Mouse (Mus musculus): ENCODE results near the gene Asb1.

Gene Asb1

GRCm38 (mm10) chr1:91540271-91540826 is at the start of gene Asb1:
TSS of gene Asb1 (plus strand) at chr1:91540544.
- peak; percentile 97 to 98 for DNase-seq (ENCODE audit: low spot score in 2 of 2)

DNA sequence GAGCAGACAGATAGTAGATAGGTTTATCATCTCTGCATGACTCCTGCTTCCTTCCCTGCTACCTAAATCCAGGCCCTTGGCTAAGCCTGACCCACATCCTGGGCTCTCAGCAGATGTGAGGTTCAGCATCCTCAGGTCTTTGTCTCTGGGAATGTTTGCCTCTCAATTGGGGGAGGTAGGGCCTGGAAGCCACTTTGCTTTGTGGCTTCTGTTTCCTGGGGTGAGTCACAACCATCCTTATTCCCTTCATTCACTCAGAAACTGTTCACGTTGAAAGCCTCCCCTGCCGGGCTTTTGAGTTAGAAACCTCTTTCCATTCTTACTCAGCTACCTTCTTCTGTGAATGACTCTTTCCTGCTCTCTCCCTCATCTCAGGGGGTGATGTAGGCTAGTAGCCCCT is 47.6 kb upstream of the Asb1 start:
- no peak for DNase-seq (ENCODE audit: low spot score in 2 of 2)

DNA sequence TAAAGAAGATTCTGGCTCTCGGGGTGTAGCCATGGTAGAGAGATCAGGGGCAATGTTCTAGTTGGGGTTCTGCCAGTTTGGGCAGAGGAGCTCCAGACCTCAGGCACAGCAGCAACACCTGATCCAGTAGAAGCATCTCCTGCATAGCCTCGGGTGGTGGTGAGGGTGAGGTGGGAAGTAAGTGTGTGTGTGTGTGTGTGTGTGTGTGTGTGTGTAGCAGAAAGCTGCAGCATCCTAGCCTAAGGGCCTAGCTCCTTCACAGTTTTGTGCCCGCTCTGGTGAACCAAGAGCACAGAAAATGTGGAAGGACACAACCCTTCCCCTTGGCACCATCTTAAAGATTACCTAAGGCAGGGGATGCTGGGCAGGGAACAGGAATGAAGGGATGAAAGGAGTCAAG is 46.4 kb upstream of the Asb1 start:
- DNase-seq (ENCODE audit: low spot score in 2 of 2): no peak

GRCm38 (mm10) chr1:91494457-91495140 is 45.7 kb upstream of the Asb1 start, which contains the start of gene Traf3ip1:
TSS of gene Traf3ip1 (plus strand) at chr1:91494647.
- peak; percentile 91 to 92 for DNase-seq (ENCODE audit: low spot score in 2 of 2)

- no peak for DNase-seq (ENCODE audit: low spot score in 2 of 2)
Observed at GRCm38 (mm10) chr1:91495321-91495720, 45.0 kb upstream of the Asb1 start.

GRCm38 (mm10) chr1:91498579-91498978 is 41.8 kb upstream of the Asb1 start:
- DNase-seq (ENCODE audit: low spot score in 2 of 2): no peak

- no peak for DNase-seq (ENCODE audit: low spot score in 2 of 2)
Observed at GRCm38 (mm10) chr1:91504615-91505014, 35.7 kb upstream of the Asb1 start.

- no peak for DNase-seq (ENCODE audit: low spot score in 2 of 2)
Observed at GRCm38 (mm10) chr1:91514916-91515315, 25.4 kb upstream of the Asb1 start.

DNA sequence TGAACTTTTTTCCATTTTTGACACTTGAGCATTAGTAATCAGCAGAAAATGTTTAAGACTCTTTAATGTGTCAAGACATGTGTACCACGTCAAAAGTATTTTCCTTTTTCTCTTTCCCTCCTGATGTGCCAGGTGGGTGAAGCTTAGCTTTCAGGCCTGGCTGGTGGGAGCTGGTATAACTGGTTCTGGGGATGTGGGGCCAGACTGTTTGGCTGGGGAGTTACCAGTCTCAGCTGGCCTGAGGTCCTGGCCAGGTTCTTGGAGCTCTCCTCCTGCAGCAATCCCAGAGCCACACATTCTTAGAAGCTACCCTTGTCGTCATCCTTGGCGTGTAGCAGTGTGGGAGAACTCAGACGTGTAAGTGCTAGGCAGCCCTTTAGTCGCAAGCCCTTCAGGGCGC is 24.7 kb upstream of the Asb1 start:
- no peak for DNase-seq (ENCODE audit: low spot score in 2 of 2)

- peak; percentile 40 to 53 for DNase-seq (ENCODE audit: low spot score in 2 of 2)
Observed at GRCm38 (mm10) chr1:91523759-91524158, 16.6 kb upstream of the Asb1 start.

GRCm38 (mm10) chr1:91525838-91526237 is 14.5 kb upstream of the Asb1 start:
- DNase-seq (ENCODE audit: low spot score in 2 of 2): no peak

DNA sequence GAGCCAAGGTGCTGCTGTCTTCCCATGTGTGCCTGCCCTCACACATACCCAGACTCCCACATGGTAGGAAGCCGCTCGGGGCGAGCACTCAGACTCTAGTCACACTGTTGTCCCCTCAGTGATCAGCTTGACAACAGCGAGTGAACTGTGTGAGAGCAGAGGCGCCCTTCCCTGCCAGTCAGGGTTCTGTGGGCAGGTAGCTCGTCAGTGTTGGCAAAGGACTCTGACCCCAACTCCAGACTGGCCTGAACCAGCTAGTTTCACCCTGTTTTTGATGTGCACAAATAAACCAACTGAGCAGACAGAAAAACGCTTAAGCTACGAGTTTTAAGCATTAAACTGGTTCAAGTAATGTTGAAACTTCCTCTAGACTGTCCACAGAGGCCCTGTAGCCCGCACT is 10.2 kb upstream of the Asb1 start:
- no peak for DNase-seq (ENCODE audit: low spot score in 2 of 2)

- DNase-seq (ENCODE audit: low spot score in 2 of 2): no peak
Observed at GRCm38 (mm10) chr1:91532243-91532642, 8.1 kb upstream of the Asb1 start.

GRCm38 (mm10) chr1:91532892-91533291 is 7.5 kb upstream of the Asb1 start:
- peak in 1 of 2 experiments; percentile 16 for DNase-seq (ENCODE audit: low spot score in 2 of 2)

GRCm38 (mm10) chr1:91533483-91533882 is 6.9 kb upstream of the Asb1 start:
- DNase-seq (ENCODE audit: low spot score in 2 of 2): peak; percentile 65 to 81

GRCm38 (mm10) chr1:91533961-91534723 is 6.2 kb upstream of the Asb1 start:
- peak in 1 of 2 experiments; percentile 36 for DNase-seq (ENCODE audit: low spot score in 2 of 2)

DNA sequence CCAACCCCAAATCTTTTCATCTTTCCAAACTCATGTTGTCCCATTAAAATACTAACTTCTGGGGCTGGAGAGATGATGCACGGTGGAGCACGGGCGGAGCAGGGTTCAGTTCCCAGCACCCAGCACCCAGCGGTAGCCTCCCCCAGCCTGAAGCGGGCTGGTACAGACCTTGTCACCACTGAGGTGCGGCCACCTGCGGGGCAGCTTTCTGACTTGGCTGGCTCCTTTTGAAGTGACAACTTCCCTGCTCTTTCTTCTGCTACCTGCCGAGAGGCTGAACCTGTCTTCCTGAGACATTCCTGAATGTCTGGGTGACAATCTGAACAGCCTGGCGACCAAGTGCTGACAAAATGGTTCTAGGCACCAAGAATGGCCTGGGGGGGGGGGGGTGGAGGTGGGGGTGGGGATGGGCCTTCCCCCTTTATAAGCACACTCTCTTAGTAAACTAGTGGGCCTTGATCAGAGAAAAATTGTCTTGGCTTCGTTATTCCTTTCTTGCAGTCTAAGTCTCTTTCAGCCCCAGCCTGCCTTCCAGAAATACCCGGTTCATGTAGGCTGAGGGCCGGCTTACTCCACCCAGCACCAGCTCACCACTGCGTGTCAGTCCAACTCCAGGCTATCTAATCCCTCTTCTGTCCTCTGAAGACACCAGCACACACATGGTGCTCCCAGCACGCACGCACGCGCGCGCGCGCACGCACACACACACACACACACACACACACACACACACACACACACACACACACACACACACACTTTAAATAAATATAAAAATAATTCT is 2.4 kb upstream of the Asb1 start:
- peak in 1 of 2 experiments; percentile 11 for DNase-seq (ENCODE audit: low spot score in 2 of 2)

- no peak for DNase-seq (ENCODE audit: low spot score in 2 of 2)
Observed at GRCm38 (mm10) chr1:91538570-91538929, 1.8 kb upstream of the Asb1 start.

DNA sequence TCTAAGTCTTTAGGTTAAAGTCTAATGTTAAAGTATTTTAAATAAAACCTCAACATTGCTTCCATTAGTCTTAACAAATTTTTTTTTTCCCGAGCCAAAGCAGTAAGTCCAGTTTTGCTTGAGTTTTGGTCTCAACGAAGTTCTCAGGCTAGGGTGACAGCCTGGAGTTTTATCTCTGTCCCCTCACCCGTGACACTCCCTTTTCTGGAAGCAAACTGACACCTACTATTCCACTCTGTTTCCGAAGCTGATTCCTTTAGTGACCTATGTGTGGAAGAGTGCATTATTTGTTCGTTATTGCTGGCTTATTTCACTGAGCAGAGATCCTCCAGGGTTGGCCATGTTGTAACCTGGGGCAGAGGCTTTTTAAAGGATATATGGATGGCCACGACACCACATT is 1.1 kb upstream of the Asb1 start:
- DNase-seq (ENCODE audit: low spot score in 2 of 2): peak in 1 of 2 experiments; percentile 31

DNA sequence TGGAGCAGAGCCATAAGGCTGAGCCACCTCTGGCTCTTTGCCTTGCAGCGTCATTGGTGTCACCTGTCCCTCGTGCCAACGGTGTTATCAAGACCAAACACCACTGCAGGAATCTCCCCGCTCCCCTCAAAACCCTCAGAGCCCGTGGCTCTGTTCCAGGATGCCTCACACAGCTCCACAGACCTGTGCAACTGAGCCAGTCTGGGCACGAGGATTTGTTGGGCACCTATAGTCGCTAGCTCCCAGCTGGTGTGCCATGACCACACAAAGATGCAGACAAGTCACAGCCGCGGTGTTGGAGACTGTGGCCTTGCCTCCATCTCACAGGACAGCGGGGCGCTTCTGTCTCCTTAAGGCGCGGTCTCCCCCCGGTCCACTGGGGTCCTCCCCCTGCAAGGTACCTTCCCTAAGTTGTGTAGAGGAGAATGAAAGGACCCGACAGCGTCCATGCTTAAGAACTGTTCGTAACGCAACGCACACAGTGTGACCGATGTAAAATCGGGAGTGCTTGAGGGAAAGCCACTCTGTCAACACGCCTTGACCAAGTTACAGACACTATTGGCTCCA is 557 bp upstream of the Asb1 start:
- peak; percentile 61 to 83 for DNase-seq (ENCODE audit: low spot score in 2 of 2)

DNA sequence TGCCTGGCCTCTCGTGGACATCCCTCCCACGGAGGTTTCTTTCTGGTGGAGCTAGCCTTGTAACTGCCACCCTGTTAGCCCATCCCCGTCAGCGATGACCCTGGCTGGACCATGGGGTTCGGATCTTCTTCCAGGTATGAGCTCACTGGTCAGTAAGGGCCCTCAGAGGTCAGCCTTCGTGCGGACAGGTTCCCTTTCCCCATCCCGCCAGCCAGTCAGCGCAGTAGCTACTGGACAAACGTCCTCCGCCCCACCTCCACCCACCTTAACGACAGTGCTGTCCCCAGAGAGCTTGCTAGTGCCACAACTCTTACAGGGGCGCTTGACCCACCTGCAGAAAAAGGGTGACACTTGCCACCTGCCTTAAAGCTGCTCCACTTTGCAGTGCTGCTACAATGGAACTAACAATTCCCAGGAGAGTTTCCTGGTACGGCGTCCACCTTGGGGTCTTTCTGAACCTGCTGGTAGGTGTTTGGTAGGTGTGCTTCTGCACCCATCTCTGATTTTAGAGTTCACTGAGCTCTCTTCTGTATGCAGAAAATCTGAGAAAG is 773 bp downstream of the Asb1 start:
- DNase-seq (ENCODE audit: low spot score in 2 of 2): peak in 1 of 2 experiments; percentile 16

Measured in spleen, postnatal 36 days (tissue).